Mouse (Mus musculus): ENCODE measurements around the gene Ciita.
A peak's percentile ranks its signal among the peaks of the same experiment; 100 is the strongest.

Ciita gene

GRCm38 (mm10) chr16:10559991-10560390 is 80.1 kb downstream of the Ciita start:
- DNase-seq (ENCODE audit: low spot score) = no peak

- peak; percentile 87 for DNase-seq (ENCODE audit: low spot score)
These were observed 85.5 kb downstream of the Ciita start for GRCm38 (mm10) chr16:10565278-10565885.

GRCm38 (mm10) chr16:10567153-10567552 is 87.3 kb downstream of the Ciita start:
- DNase-seq (ENCODE audit: low spot score) = no peak

GRCm38 (mm10) chr16:10569809-10570395 is 90.0 kb downstream of the Ciita start:
- DNase-seq (ENCODE audit: low spot score) = no peak

GRCm38 (mm10) chr16:10570708-10571107 is 90.8 kb downstream of the Ciita start:
- DNase-seq (ENCODE audit: low spot score) = no peak

GRCm38 (mm10) chr16:10571820-10572219 is 92.0 kb downstream of the Ciita start:
- peak; percentile 45 for DNase-seq (ENCODE audit: low spot score)

GRCm38 (mm10) chr16:10574936-10575335 is 95.1 kb downstream of the Ciita start:
- DNase-seq (ENCODE audit: low spot score) = no peak

- no peak for DNase-seq (ENCODE audit: low spot score)
These were observed 96.1 kb downstream of the Ciita start for GRCm38 (mm10) chr16:10575915-10576314.

GRCm38 (mm10) chr16:10577548-10577947 is 97.7 kb downstream of the Ciita start:
- no peak for DNase-seq (ENCODE audit: low spot score)
